Mouse (Mus musculus) myocyte (in vitro differentiated cells): ENCODE results near the gene Tspyl3.

Source experiments
- MAX ChIP-seq: IDR thresholded peaks from one replicate; pipeline ENCODE4 v1.6.1; 2011; ENCODE audit warnings: low read depth, mild to moderate bottlenecking, control low read depth
- MYOG ChIP-seq, 3 experiments: IDR thresholded peaks; one replicate each; pipeline ENCODE4 v1.6.1; 2011; ENCODE audit warnings: control low read depth in 2 of 3, low read depth in 2 of 3, mild to moderate bottlenecking in 2 of 3; ENCODE audit not compliant: insufficient read length in 2 of 3, control insufficient read depth in 1 of 3, insufficient read depth in 1 of 3
- POLR2A ChIP-seq: IDR thresholded peaks from one replicate; pipeline ENCODE4 v1.6.1; 2011; ENCODE audit warnings: low read depth, mild to moderate bottlenecking, control low read depth, moderate library complexity; ENCODE audit not compliant: insufficient read length
- POLR2AphosphoS2 ChIP-seq: IDR thresholded peaks from one replicate; pipeline ENCODE4 v1.6.1; 2011; ENCODE audit warnings: low read depth, control low read depth; ENCODE audit not compliant: insufficient read length
- REST ChIP-seq: IDR thresholded peaks from one replicate; pipeline ENCODE4 v1.6.1; 2011; ENCODE audit warnings: mild to moderate bottlenecking, control low read depth, moderate library complexity; ENCODE audit not compliant: insufficient read depth, insufficient read length
- SRF ChIP-seq: IDR thresholded peaks from one replicate; pipeline ENCODE4 v1.6.1; 2011; ENCODE audit warnings: low read depth; ENCODE audit not compliant: control insufficient read depth, insufficient read length
- TCF12 ChIP-seq: IDR thresholded peaks from one replicate; pipeline ENCODE4 v1.6.1; 2011; ENCODE audit warnings: mild to moderate bottlenecking, control low read depth; ENCODE audit not compliant: poor library complexity, insufficient read depth, severe bottlenecking
- USF1 ChIP-seq: IDR thresholded peaks from one replicate; pipeline ENCODE4 v1.6.1; 2011; ENCODE audit warnings: low read depth, mild to moderate bottlenecking, control low read depth, moderate library complexity

- TF ChIP-seq TCF12, result no peak
- TF ChIP-seq POLR2A, result no peak
- no peak for TF ChIP-seq POLR2AphosphoS2
- no peak for TF ChIP-seq USF1
- no peak for TF ChIP-seq MYOG (IDR thresholded peaks at IDR 0.05; ENCODE audit: control insufficient read depth in 1 of 3, insufficient read depth in 1 of 3, insufficient read length in 2 of 3, low read depth in 2 of 3)
- no peak for TF ChIP-seq SRF
- TF ChIP-seq MAX, result no peak
- TF ChIP-seq REST, result no peak
These were observed 11.9 kb downstream of the Tspyl3 start for GRCm38 (mm10) chr2:153213351-153213750.
